Mouse (Mus musculus): ENCODE data around the gene Olfr763. TPM values are rescaled to one million over a fixed set of nuclear protein-coding genes. Genes with fewer than 3 reads are reported as not detected.
"Not testable (repeated sequence)": the region's sequence is repeated elsewhere in the genome, so short reads cannot be mapped to it uniquely, and the experiment has no call there.

Gene Olfr763
- not detected for total RNA-seq (2021)
- long read RNA-seq: 0 reads

DNA sequence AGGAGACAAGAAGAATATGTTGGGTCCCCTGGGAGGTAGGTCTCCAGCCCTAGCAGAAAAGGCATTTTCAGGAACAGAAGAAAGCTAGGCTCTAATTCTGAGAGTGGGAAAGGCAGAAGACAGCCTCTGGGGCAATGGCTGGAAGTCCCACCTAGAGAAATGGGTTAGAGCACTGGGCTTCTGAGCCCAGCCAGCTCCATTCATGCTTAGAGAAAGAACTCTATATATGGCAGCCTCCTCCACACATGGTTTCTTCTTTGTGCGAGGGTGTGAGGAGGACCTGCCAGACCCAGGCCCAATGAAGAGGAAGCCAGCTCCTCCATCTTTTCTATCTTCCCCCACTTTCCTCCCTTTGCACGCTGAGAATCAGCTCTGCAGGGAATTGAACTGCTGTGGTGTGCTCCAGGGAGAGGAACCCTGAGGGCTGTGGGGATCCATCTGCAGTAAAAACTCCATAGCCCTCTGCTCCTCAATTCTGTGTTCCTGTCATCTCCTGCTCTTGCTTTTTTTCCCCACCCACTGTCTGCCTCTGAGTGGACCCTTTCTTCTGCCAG lies at the start of gene Olfr763:
Gene Olfr763 (plus strand): TSS at position 504 of the 554 bp plus-strand sequence.
- no peak for DNase-seq (ENCODE audit: low spot score in 2 of 2)

DNA sequence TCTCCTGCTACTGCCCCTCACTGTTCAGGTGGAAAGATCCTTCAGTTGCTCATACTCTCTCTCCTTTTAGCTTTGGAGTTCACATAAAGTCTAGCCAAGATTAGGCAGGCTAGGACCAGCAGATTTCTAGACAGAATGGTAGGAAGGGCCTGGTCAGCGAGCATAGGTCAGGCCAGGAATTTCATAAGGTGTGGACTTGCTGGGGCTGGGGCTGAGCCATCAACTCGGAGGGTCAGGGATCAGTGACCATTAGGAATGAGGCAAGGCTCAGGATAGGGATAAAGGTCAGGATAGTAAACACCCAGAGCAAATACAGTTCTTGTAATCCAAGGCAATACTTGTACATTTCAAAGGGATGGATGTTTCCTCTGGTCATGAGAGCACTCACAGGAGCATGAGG lies 45.6 kb upstream of the Olfr763 start:
- DNase-seq (ENCODE audit: low spot score in 2 of 2): no peak

DNA sequence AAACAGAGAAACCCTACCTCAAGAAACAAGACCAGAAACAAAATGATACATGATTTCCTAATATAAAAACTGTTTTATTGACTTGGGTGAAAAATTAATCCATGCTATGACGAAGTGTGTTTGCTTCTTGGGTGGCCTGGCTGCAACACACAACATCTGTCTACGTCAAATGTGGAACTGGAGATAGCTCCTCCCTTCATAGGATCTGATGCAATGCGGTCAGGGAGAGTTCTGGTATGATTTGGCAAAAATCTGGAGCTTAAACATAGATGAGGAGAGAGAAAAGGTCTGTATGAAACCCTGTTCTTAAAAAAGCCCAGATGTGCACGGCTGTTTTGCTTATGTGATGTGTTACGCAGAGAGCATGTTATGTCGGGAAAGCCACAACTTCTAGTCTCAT lies 44.7 kb upstream of the Olfr763 start:
- DNase-seq (ENCODE audit: low spot score in 2 of 2): no peak

DNA sequence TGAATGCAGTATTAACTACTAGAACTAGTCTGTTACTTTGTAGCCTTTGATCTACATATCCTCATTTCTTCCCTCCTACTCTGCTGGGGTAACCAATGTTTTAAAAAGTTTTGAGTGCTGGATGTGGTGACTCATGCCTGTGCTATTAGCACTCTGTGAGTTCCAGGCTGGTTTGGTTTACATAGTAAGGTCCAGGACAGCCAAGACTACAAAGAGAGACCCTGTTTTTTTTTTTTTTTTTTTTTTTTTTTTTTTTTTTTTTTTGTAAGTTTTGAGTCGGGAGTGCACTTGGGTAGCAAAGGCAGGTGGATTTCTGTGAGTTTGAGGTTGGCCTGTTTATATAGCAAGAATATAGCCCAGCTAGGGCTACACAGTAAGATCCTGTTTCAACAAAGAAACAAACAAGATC lies 42.2 kb upstream of the Olfr763 start:
- DNase-seq (ENCODE audit: low spot score in 2 of 2): no peak

DNA sequence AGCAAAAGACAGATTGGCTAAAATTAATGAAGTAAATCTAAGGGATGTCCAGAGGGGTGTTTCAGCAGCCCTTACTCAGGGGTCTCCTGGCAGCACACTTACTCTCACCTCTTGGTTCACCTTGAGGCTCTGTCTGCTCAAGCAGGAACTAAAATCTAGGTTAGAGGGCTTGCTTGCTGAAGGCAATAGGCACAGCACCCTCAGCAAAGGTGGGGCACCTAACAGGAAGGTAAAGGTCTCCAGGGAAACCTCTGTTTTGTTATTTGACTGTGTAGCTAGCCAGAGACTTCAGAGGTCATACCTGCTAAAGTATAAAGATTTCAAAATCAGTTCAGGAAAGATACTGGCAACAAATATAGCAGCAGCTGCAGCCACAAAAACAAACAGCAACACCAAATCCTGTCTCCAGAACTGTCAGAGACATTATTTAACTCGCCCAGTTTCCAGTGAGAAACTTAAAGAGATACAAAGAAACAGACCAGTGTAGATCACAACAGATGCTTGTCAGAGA lies 39.8 kb upstream of the Olfr763 start:
- no peak for DNase-seq (ENCODE audit: low spot score in 2 of 2)

DNA sequence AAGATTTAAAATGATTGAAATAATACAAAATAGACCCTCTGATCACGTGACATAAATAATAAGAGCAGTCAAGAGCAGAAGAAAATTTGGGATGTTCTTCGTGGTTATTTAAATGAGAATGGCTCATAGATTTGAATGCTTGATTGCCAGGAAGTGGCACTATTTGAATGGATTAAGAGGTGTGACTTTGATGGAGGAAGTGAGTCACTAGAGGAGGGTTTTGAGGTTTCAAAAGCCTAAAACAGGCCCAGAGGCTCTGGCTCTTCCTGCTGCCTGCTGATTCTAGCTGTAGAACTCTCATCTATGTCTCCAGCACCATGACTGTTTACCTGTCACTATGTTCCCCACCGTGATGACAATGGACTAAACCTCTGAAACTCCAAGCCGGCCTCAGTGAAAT lies 37.8 kb upstream of the Olfr763 start:
- no peak for DNase-seq (ENCODE audit: low spot score in 2 of 2)

DNA sequence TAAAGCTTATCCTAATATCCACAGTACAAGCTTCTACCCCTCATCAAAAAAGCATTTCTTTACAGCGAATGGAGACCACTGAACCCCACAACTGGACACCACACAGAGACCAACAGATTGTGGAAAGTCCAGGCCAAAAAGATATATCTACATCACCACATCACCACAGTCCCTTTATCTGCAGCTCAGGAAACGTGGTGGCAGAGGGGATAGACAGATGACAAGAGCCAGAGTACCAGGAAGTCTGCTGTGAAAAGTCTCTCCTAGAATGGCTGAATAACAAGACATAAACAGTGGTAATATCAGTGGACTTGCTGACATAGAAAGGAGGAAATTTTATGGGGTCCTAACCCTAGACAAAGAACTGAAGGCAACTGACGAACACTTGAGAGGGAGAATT lies 34.2 kb upstream of the Olfr763 start:
- DNase-seq (ENCODE audit: low spot score in 2 of 2): no peak

DNA sequence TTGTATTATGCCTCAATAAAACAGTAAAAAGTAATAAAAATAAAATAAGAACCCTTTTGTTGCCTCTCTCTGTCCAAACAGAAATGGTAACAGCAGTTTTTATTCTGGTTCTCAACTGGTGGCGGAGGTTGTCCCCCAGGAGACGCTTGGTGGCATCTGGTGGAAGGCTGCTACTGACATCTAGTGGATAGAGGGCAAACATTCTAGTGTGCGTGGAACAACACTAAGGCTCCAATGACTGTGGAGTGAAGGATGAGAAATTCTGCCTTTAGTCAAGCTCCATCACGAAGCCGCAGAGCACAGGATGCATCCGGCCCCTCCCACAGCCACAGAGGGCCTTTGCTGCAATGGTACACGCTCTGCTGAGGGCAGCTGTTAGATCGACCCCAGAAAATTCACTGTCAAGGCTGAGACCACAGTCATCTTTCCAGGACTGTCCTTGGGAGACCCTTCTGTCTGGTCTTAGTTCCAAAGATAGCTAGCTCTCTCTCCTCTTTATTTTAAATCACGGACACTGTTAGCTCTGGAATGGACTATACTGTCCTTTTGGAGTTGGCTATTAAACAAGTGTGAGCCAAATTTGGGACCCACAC lies 33.0 kb upstream of the Olfr763 start:
- peak; percentile 45 to 73 for DNase-seq (ENCODE audit: low spot score in 2 of 2)

DNA sequence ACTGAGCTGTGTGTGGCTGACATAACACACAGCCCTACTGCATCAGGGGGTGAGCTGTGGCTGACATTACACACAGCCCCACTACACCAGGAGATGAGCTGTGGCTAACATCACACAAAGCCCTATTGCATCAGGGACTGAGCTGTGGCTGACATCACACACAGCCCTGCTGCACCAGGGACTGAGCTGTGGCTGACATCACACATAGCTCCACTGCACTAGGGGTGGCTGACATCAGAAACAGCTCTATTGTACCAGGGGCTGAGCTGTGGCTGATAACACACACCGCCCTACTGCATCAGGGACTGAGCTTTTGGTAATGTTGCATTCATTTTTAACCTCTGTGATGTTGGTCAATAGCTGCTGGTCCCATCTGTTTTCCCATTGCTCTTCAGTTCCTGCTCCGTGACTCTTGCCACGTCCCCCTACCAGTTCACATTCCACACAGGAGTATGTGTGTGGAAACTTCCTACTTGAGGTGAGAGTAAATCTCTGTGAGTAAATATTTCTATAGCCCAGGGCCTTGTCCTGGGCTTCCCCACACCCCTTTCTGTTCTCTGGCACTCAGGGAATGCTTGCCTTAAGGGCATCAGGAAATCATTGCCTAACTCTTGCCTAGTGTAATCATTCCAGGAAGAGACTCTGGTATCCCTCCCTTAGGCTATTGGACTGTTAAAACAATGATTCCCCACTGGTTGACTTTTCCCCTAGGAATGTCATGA lies 29.8 kb upstream of the Olfr763 start:
- DNase-seq (ENCODE audit: low spot score in 2 of 2): no peak

DNA sequence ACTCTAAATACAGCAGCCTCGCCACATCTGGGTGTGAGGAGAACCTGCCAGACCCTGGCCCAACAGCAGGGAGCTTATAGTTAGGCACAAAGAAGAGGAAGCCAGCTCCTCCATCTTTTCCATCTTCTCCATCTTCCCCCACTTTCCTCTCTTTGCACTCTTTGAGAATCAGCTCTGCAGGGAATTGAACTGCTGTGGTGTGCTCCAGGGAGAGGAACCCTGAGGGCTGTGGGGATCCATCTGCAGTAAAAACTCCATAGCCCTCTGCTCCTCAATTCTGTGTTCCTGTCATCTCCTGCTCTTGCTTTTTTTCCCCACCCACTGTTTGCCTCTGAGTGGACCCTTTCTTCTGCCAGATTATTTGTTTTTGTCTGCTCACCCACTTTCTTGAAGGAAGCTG lies 21.5 kb upstream of the Olfr763 start, which contains the start of gene Olfr9:
Gene Olfr9 (plus strand): TSS at position 301 of the 400 bp plus-strand sequence.
- DNase-seq (ENCODE audit: low spot score in 2 of 2): not testable (repeated sequence)

DNA sequence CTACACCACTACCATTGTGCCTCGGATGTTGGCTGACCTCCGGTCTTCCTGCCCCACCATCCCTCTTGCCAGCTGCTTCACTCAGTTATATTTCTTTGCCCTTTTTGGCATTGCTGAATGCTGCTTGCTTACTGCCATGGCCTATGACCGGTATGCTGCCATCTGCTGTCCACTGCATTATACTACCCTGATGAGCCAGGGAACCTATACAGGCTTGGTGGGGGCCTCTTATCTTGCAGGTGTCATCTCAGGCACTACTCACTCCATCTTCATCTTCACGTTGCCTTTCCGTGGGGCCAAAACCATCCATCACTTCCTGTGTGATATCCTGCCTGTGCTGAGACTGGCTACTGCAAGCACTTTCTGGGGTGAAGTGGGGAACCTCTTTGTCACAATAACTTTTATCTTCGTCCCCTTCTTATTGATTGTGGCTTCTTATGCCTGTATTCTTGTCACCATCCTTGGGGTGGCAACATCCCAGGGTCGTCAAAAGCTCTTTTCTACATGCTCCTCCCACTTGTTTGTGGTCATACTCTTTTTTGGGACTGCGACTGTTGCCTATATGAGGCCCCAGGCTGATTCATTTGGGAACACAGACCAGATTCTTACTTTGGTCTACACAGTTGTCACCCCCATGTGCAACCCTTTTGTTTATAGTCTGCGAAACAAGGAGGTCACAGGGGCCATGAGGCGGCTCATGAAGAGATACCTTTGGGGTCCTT lies 20.3 kb upstream of the Olfr763 start:
- not testable (repeated sequence) for DNase-seq (ENCODE audit: low spot score in 2 of 2)

DNA sequence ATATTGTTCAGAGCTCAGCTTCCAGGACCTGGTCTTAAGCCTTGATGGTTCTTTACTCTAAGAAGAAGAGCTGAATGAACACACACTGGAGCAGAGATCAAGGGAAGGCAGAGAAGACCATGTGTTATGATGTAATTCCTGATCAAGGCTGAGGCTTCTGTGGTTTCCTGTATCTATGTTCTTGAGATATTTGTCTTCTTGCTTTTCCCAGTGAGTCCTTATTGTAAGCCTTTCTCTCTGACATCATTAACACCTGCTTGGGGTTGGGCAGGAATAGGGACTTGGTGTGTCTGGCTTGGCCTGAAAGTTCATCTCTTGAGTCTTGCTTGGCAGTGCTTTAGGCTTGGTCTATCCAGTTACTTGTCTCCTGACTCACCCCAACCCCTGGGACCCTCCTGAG lies 19.6 kb upstream of the Olfr763 start:
- DNase-seq (ENCODE audit: low spot score in 2 of 2): no peak

DNA sequence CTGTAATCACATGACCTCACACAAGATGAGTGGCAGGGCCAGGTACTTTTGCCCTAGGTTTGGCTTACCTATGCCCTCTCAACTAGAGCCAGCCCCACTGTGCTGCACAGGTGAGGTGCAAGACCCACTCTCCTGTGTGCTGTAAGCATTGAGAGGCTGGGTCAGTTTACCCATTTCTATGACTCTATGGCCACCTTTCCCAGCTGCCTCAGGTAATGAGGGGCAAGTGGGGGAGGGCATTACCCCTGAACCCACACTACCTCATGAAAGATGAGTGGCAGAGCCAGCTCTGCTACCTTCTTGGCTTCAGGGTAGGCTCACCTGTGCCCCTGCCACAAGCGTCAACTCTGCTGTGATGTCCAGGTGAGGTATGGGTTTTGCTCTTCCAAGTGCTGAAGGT lies 14.8 kb upstream of the Olfr763 start:
- DNase-seq (ENCODE audit: low spot score in 2 of 2): no peak

DNA sequence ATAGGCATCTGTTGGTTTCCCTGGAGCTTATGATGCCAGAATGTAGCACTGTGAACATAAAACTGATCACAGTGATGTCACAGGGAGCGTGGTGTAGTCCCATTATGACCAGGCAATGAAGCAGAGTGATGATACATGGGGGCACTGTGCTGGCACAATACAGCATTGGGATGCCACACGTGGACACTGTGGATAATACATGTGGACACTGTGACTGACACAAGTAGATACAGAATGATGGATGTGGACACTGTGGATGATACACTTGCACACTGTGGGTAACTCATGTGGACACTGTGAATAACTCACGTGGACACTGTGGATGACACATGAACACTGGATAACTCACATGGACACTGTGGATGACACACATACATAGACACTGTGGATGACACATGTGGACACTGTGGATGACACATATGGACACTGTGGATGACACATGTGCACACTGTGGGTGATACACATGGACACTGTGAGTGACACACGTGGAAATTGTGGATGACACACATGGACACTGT lies 14.0 kb upstream of the Olfr763 start:
- DNase-seq (ENCODE audit: low spot score in 2 of 2): no peak

DNA sequence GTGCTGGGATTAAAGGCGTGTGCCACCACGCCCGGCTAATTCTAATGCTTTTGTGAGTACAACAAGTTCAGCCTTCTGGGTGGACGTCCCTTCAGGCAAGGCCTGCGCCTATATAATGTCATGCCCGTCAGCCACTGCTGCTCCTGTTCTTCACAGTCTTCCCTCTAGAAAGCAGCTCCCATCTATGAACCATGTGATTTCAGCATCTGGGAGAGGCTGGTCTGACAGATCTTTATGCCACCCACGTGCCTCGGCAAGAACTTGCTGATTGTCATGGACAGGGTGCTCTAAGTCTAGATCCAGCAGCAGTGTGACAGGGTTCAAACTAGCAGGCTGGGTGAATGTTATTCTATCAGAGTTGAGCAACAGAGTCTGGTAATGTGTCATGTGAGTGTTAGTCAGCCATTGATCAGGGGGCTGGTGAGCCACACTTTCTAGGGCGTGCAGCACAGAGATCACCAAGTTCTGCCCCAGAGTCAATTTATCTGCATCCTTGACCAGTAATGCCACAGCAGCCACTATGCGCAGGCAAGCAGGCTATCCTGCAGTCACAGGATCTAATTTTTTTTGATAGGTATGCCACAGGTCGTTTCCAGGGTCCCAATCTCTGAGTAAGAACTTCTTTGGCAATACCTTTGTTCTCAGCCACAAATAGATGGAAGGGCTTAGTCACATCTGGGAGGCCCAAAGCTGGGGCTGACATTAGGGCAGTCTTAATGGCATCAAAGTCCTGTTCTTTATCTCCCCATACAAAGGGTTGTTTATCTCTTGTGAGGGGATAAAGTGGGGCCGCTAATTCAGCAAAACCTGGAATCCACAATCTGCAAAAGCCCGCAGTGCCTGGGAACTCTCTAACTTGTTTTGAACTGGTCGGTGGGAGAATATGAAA lies 6.3 kb upstream of the Olfr763 start:
- DNase-seq (ENCODE audit: low spot score in 2 of 2): no peak

DNA sequence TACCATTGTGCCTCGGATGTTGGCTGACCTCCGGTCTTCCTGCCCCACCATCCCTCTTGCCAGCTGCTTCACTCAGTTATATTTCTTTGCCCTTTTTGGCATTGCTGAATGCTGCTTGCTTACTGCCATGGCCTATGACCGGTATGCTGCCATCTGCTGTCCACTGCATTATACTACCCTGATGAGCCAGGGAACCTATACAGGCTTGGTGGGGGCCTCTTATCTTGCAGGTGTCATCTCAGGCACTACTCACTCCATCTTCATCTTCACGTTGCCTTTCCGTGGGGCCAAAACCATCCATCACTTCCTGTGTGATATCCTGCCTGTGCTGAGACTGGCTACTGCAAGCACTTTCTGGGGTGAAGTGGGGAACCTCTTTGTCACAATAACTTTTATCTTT lies 920 bp downstream of the Olfr763 start:
- not testable (repeated sequence) for DNase-seq (ENCODE audit: low spot score in 2 of 2)

DNA sequence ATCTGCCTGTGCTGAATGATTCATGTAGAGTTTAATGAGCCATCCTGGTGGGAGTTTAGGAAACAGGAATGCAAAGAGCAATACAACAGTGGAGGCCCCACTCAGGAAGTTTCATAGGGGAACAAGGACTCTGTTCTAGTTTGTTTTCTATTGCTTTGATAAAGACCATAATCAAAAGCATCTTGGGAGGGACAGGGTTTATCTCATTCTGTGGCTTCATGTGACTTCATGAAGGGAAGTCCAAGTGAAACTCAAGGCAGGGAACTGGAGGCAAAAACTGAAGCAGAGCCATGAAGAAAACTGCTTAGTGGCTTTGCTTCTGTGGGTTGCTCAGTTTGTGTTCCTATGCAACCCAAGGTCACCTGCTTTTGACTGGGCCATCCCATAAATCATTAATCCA lies 3.9 kb downstream of the Olfr763 start:
- no peak for DNase-seq (ENCODE audit: low spot score in 2 of 2)

DNA sequence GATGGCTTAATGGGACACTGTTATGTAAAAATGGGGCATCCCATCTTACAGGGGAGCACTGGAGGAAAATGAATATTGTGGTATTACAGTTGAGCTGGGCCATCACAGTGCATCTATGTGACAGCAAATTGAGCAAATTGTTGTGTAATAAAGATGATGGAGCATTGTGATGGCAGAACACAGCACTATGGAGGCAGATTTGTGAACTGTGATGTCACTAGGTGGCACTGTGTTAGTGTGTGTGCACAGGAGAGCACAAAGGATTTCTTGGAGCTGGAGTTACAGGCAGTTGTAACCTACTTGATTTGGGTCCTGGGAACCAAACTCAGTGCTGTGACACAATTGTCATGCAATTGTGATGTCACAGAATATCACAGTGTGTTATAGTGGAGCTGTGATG lies 12.7 kb downstream of the Olfr763 start:
- DNase-seq (ENCODE audit: low spot score in 2 of 2): no peak

DNA sequence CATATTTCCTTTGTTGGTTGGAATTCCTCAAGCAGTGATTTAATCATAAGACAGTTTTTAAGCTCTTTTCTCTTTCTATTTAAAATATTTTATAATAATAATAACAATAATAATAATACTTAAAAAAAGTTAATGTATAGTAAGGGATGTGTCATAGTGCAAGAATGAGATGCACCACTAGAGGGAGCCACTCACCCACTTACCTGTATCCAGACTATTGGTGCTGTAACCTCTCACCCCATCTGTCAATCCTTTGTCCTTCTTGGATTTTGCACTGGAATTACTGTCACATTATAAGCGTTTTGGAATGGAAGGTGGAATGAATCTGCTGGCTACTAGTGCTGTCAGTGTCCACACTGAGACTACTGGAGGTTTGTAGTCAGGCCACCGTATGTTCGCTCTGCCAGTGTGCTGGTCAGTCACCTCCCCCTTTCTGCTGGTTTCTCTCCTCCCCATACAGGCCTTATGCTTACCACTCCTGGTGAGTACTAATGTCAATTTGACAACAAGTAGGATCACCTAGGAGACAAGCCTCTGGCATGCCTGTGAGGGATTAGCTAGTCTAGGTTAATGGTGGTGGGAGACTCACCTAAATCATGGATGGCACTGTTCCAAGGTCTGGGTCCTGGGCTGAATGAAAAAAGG lies 15.5 kb downstream of the Olfr763 start:
- peak in 1 of 2 experiments; percentile 32 for DNase-seq (ENCODE audit: low spot score in 2 of 2)

DNA sequence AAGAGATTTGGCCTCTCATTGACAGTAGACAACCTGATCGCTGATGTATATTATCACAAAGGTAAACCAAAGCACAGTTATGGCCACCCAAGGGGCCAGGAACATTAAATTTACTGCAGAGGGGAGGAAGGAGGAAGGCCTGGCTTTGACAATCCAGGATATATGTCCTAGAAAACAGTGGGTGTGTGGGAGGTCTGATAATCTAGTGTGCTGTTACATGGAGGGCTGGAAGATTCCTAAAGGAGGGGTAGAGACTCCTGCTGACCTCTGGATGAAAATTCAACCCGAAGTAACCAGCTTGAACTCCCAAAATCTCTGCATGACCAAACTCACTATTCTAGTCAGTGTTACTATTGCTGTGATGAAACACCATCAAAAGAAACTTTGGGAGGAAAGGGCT lies 17.8 kb downstream of the Olfr763 start:
- no peak for DNase-seq (ENCODE audit: low spot score in 2 of 2)

Data from layer of hippocampus, adult 18-20 months (tissue).